Mouse (Mus musculus) urinary bladder, postnatal 36 days (tissue): Measurements from ENCODE around the gene Ccdc69.
A peak's percentile ranks its signal among the peaks of the same experiment; 100 is the strongest.

Source experiments
- DNase-seq, 2 experiments: peaks; one replicate each; pipeline ENCODE4 v3.0.0; 2022; ENCODE audit warnings: low spot score in 2 of 2, mixed read lengths in 1 of 2

The Ccdc69 gene

DNA sequence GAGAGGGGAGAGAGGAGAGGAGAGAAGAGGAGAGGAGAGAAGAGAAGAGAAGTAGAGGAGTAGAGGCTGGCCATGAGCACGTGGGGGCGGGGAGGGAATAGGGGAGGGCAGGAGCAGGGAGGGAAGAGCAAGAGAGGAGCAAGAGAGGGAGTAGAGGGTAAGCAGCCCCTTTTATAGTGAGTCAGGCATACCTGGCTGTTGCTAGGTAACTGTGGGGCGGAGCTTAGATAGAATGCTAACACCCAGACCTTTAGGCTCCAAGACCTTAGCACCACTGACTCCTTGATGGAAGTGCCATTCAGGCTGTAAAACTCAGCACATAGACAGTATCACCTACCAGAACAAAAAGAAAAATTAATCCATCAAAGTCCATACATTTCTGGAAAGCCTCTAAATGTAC lies 41.3 kb downstream of the Ccdc69 start:
- no peak for DNase-seq

- DNase-seq: peak; percentile 79 to 82
Observed at GRCm38 (mm10) chr11:55033040-55033660, 44.8 kb downstream of the Ccdc69 start, which contains the start of gene Anxa6. Gene Anxa6 (minus strand): TSS chr11:55033445.

DNA sequence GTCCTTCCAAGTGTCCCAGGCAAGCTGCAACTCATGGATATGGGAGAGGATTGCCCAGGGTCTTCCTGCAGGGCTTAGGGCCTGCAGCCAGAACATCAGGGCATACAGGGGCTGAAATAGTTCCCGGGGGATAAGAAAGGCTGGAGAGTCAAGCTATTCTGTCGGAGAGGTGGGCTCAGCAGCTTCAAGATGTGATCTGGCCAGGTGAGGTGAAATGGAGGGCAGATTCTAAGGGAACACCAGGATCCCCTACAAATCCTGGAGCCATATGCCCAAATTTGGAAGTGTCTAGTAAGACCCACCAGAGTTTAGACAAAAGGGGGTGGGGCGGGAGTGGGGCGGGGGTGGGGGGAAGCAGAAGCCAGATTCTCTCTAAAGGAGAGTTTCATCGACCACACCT lies 45.6 kb downstream of the Ccdc69 start:
- no peak for DNase-seq

DNA sequence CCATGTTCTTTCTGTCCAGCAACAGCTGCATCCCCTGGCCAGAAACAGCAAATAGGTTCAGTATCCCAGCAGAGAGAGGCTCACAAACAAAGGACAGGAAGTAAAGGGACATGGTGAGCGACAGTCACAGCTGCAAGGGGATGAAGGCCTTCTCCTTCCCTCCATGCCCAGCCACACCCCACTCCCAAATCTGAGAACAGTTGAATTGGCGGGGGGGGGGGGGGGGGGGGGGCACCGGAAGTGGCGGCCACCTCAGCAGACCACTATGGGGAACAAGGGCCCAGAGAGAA lies 46.0 kb downstream of the Ccdc69 start:
- no peak for DNase-seq

- no peak for DNase-seq
Observed at GRCm38 (mm10) chr11:55031211-55031990, 46.5 kb downstream of the Ccdc69 start.

DNA sequence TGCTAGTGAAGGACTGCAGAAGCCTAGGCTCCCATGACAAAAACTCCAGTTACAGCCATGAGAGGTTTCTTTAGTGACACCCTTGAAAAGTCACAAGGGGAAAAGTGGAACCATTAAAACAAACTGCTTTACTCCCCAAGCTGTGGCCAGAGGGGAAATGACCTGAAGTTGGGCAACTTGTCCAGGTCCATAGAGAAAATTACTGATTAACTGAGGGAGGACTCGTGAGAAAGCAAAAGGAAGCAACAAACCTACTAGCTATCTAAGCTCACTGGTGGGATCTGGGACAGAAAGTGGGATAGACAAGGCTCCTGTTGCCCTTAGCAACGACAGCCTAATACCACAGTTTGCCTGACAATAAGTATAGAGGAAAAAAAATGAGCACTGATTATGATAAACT lies 49.4 kb downstream of the Ccdc69 start:
- no peak for DNase-seq

GRCm38 (mm10) chr11:55027204-55027855 lies 50.6 kb downstream of the Ccdc69 start:
- no peak for DNase-seq

DNA sequence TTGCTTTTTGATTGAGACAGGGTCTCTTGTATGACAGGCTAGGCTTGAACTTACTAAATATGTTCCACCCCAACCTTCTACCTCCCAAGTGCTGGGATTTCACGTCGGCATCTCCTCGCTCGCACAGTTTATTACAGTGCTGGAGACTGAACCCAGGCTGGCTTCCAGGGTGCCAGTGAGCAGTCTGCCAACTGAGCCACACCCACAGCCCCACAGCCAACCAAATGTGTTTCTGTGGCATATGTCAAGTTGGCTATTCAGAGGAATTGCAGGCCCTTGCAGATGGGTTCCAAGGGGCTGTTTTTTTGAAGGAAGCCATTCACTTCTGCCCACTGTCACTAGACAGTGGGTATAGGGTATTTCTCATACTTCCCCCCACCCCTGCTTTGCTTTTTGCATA lies 52.0 kb downstream of the Ccdc69 start:
- DNase-seq: peak in 1 of 2 experiments; percentile 62

- no peak for DNase-seq
Observed at GRCm38 (mm10) chr11:55023583-55023982, 54.3 kb downstream of the Ccdc69 start.

DNA sequence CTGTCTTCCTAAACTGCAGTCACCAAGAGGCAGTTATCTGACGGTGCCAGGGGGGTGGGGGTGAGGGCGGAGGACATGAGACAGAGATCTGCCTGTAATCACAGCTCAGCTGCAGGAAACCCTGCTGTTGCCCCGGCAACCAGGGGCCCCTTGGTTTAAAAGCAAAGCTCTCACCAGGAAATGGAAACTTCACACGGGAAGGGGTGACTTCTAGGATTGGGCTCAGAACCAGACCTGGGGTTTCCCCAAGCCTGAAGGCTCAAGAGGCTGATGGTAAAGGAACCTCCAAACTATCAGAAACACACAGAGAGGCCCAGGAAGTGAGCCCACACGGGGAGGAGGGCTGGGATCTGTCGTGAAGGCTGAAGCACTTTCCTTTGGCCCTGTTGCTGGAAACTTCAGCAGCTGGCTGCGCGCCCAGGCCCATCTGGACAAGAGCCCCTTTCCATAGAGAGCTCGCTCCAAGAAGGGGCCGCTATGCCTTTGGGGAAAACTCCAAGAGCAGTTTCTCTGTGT lies 54.8 kb downstream of the Ccdc69 start:
- DNase-seq: peak; percentile 56 to 87

DNA sequence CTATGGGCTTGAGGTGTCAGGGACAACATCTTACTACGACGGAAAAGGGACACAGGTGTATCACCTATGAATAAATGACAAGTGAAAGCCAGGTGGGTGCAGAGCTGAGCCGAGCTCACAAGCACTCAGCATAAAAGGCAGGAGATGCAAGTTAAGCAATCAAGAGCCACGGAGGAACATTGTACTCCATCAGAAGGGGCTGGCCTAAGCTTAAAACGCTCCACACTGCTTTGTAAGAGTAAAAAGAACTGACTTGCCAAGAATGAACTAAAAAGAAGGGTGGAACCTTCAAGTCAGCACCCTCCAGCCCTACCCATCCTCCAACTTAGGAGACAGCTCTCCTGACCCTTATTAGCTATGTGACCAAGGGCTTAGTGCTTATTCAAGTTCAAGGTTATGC lies 55.4 kb downstream of the Ccdc69 start:
- DNase-seq: no peak

GRCm38 (mm10) chr11:55021859-55022258 lies 56.1 kb downstream of the Ccdc69 start:
- DNase-seq: peak in 1 of 2 experiments; percentile 51

DNA sequence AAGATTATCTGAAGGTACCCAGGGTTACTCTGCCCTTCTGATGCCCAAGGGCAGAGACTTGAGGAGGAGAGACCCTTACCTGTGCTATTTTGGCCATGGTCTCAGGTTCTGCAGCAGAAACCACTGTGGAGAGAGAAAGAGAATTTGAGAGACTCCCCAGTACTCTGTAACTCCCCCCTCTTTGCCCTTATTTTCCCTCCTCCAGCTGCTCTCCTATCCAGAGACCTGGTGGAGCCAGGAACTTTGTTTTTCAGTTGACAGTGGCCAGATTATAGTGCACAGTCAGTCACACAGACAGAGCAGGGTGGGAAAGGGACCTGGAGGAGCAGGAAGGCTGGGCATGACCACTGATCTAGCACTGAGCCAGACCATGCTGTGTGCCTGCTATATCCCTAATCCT lies 56.5 kb downstream of the Ccdc69 start:
- no peak for DNase-seq

- DNase-seq: no peak
Observed at GRCm38 (mm10) chr11:55019711-55020110, 58.2 kb downstream of the Ccdc69 start.

DNA sequence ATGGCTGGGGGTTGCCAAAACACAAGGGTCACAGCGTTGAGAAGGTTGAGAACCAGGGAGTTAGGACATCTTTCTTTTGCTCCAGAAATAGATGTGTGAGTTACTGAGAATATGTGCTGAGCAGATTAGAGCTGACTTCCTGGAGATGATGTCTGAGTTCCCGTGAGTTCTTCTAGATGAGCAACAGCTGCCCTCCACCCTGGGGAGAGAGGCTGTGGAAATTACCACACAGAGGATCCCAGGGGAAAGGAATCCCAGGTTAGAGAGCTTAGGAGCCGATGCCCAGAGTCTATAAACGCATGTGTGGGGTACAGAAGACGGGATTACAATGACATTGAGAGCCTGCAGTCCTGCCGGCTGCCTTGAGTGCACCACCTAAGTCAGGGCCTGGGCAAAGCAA lies 59.9 kb downstream of the Ccdc69 start:
- DNase-seq: no peak

GRCm38 (mm10) chr11:55017201-55017600 lies 60.7 kb downstream of the Ccdc69 start:
- no peak for DNase-seq

DNA sequence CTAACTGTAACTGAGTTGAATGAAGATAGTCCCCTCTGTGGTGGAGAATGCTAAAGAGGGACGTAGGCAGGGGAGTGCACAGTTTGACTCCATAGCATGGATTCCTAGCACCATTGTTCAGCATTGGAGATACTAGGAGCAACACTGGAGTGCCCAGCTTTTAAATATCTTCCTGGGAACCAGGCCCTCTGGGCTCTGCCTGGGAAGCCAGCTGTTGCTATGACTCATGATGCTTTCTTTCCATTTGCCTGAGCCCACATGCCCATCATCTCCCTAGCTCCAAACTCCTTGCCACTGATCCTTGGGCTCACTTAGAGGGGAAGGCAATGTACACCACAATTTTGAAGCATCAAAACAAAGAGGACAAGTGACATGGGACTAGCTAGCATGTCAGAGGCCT lies 61.2 kb downstream of the Ccdc69 start:
- no peak for DNase-seq

GRCm38 (mm10) chr11:55015831-55016241 lies 62.1 kb downstream of the Ccdc69 start:
- DNase-seq: no peak

DNA sequence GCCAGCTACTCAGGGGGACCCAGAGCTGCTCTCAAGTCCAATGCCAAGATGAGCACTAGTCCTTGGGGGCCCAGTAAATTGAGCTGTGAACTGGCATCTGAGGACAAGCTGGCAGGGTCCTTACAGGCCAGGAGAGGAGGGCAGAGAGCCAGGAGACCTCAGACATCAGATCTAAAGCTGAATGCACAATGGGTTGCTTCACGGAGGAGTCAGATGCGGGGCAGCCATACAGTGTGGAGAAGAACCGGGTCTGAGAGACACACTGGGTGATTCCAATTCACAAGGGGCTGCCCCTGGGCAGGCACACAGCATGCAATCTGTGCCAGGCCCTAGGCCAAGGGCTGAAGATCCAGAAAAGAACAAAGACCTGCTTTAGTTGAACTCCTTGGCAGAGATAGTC lies 62.7 kb downstream of the Ccdc69 start:
- DNase-seq: no peak

DNA sequence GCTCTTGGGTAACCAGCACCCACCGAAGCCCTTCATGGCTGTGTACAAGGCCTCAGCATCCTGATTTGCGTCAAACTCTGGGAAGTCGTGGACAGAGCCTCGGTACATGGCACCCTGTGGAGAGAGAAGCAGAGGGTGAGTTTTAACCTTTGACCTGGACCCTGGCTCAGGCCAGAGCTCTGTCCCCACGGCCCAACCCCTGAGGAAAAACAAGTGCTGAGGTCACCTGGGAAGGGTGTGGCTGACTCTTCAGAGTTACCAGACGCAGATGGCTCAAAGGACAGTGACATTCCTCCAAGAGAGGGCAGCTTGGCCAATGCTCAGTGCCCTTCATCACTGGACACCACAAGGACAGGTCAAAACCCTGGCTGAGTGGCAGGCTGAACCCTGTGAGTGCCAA lies 64.1 kb downstream of the Ccdc69 start:
- DNase-seq: no peak

DNA sequence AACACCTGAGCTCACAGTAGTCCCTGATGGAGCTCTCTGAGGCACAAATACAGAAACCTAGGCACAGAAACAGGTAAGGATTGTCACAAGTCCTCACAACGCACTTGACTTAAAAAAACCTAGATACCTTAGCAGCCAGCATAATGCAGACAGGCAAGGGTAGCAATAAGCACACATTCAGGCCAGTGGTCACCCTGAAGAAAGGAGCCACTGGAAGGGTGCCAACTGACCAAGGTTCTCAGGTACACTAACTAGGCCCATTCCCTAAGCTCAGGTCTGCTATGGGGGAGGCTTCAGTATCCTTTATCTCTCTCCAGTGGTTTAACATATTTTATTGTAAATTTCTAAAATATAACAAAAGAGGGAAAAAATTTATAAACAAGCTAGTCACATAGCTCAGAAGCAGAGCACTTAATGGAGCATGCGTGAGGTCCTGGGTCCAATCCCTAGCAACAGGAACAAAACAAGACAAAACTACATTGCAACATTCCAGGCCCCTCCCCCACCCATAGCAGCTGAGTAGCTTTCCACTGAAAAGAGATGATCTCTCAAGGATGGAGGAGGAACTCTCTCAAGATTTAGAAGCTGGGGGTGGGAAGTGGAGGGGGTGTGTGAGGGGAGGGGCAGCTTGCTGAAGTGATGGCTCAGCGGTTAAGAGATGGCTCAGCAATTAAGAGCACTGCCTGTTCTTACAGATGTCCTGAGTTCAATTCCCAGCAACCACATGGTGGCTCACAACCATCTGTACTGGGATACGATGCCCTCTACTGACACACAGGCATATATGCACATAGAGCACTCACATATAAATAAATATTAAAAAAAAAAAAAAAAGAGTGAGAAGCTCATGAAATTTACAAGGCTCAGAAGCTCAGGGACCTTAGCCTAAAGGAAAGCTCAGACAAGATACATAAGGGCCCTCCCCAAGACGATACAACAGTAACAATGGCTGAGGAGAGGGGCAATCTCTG lies 65.1 kb downstream of the Ccdc69 start:
- DNase-seq: peak in 1 of 2 experiments; percentile 67

- DNase-seq: no peak
Observed at GRCm38 (mm10) chr11:55011440-55011839, 66.5 kb downstream of the Ccdc69 start.
